Comparison of ENCODE assay signal across 8 mouse cellular contexts in the genomic region with DNA sequence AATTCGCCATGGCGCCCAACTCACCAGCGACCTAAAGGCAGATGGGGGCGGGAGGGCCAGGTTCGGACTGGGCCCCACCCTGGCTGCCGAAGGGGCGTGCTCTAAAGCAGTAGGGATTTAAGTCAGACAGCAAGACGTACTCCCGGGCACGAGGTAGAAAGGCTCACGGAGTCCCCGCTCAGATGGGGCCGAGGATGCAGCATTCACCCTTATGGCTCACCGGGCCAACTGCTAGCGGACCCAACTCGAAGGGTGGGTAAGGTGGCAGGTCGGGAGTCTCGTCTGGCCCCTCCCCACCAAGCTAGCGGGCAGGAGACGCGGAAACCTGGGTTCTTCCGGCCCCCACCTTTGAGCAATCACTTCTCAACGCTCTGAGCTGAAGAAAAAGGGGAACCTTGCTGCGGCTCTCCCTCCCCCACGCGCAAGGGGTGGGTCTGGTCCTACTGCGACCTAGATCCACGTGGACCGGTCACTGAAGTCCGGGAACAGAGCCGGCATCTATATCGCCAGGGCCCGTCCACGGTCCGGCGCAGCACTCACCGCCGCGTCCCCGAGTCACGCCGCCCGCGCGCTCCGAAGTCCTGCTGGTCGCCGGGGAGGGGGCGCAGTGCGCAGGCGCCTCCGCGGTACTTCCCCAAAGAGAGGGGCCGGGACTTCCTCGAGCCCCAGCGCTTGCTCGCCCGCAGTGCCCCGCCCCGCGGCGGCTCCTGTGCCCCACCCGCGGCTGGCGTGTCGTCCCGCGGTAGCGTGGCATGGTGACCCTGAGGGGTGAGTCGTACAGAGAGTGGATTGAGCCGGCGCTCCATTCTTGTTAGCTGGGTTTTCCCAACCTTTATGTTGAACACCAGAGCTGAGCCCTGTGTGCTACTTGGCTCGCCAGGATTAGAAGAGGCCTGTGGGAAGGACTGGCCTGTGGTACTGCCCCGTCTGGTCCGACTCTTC. TPM values are rescaled to one million over a fixed set of nuclear protein-coding genes. Genes with fewer than 3 reads are reported as not detected.
A peak's percentile ranks its signal among the peaks of the same experiment; 100 is the strongest.
DNase-seq lines count a peak whose midpoint lies in the region; ATAC-seq and TF ChIP-seq lines count a peak whose summit lies in the region.

A gene (minus strand): TSS at position 639 of the 942 bp plus-strand sequence.

- peak within 1 kb of the TSS; percentile 80 for H3K9ac ChIP-seq in forebrain, embryonic 12.5 days
- peak within 1 kb of the TSS; percentile 82 for H3K9ac ChIP-seq in heart, embryonic 16.5 days (ENCODE audit: low read length)
- H3K9ac ChIP-seq in liver, postnatal 0 days (replicated peaks), result peak within 1 kb of the TSS; percentile 70
- H3K9ac ChIP-seq in neural tube, embryonic 13.5 days, result peak within 1 kb of the TSS; percentile 89

- H3K36me3 ChIP-seq in forebrain, embryonic 12.5 days (replicated peaks), result peaks cover 15% of the 10 kb centered on the region
- H3K36me3 ChIP-seq in heart, embryonic 16.5 days (ENCODE audit: control insufficient read depth, insufficient read depth), result peaks cover 6% of the 10 kb centered on the region; the same call in 1 of the 2 replicates
- H3K36me3 ChIP-seq in liver, postnatal 0 days (replicated peaks; ENCODE audit: insufficient read depth, low read length), result no peaks in the 10 kb centered on the region
- H3K36me3 ChIP-seq in neural tube, embryonic 13.5 days, result peaks cover 11% of the 10 kb centered on the region

- peaks cover 10% of the 10 kb centered on the region; the same call in 1 of the 2 replicates for H3K27me3 ChIP-seq in forebrain, embryonic 12.5 days
- no peaks in the 10 kb centered on the region for H3K27me3 ChIP-seq in heart, embryonic 16.5 days (ENCODE audit: control insufficient read depth, insufficient read depth, low read length)
- no peaks in the 10 kb centered on the region for H3K27me3 ChIP-seq in liver, postnatal 0 days (ENCODE audit: insufficient read depth, low read length)
- H3K27me3 ChIP-seq in neural tube, embryonic 13.5 days, result no peaks in the 10 kb centered on the region

- H3K9me3 ChIP-seq in forebrain, embryonic 12.5 days, result no peaks in the 10 kb centered on the region
- H3K9me3 ChIP-seq in heart, embryonic 16.5 days (replicated peaks; ENCODE audit: control insufficient read depth, low read length), result no peaks in the 10 kb centered on the region
- no peaks in the 10 kb centered on the region for H3K9me3 ChIP-seq in liver, postnatal 0 days (ENCODE audit: low read length)
- H3K9me3 ChIP-seq in neural tube, embryonic 13.5 days, result no peaks in the 10 kb centered on the region

- no peak for TF ChIP-seq EP300 in liver, postnatal 0 days (IDR thresholded peaks at IDR 0.05; ENCODE audit: low read depth)

- H3K4me2 ChIP-seq in forebrain, embryonic 12.5 days, result peak within 1 kb of the TSS; percentile 85
- H3K4me2 ChIP-seq in heart, embryonic 16.5 days (ENCODE audit: low read depth, low read length), result peak within 1 kb of the TSS; percentile 96
- H3K4me2 ChIP-seq in liver, postnatal 0 days (ENCODE audit: low read depth, low read length), result peak within 1 kb of the TSS; percentile 91
- peak within 1 kb of the TSS; percentile 94 for H3K4me2 ChIP-seq in neural tube, embryonic 13.5 days

- TF ChIP-seq CTCF in liver, postnatal 0 days (IDR thresholded peaks at IDR 0.05; ENCODE audit: low read depth), result no peak

- WGBS in forebrain, embryonic 12.5 days, result under 1% methylated on average over 69 of the region's 75 CpGs
- WGBS in heart, embryonic 16.5 days, result under 1% methylated on average over 75 of the region's 75 CpGs
- WGBS in liver, postnatal 0 days (ENCODE audit: insufficient replicate concordance), result under 1% methylated on average over 65 of the region's 75 CpGs
- under 1% methylated on average over 71 of the region's 75 CpGs for WGBS in neural tube, embryonic 13.5 days

- H3K4me3 ChIP-seq in brown adipose tissue, adult 24 weeks (ENCODE audit: insufficient read depth, low read depth, low read length), result peak within 1 kb of the TSS; percentile 90
- H3K4me3 ChIP-seq in forebrain, embryonic 12.5 days (replicated peaks), result peak within 1 kb of the TSS; percentile 72
- peak within 1 kb of the TSS; percentile 76 for H3K4me3 ChIP-seq in heart, embryonic 16.5 days (ENCODE audit: low read length)
- H3K4me3 ChIP-seq in liver, postnatal 0 days (ENCODE audit: low read depth, low read length), result peak within 1 kb of the TSS; percentile 58
- H3K4me3 ChIP-seq in neural tube, embryonic 13.5 days, result peak within 1 kb of the TSS; percentile 67

- H3K27ac ChIP-seq in brown adipose tissue, adult 24 weeks (replicated peaks; ENCODE audit: low read depth, low read length), result peak within 1 kb of the TSS; percentile 73
- peak within 1 kb of the TSS; percentile 59 for H3K27ac ChIP-seq in forebrain, embryonic 12.5 days
- peak within 1 kb of the TSS; percentile 57 for H3K27ac ChIP-seq in heart, embryonic 16.5 days (ENCODE audit: low read length)
- peak within 1 kb of the TSS; percentile 78 for H3K27ac ChIP-seq in liver, postnatal 0 days (ENCODE audit: low read depth)
- H3K27ac ChIP-seq in neural tube, embryonic 13.5 days (replicated peaks), result peak within 1 kb of the TSS; percentile 46

- H3K4me1 ChIP-seq in brown adipose tissue, adult 24 weeks (ENCODE audit: control insufficient read depth, insufficient read depth, insufficient read length, low read length), result peaks cover 4% of the 10 kb centered on the region
- peaks cover 16% of the 10 kb centered on the region for H3K4me1 ChIP-seq in forebrain, embryonic 12.5 days
- peaks cover 3% of the 10 kb centered on the region; the same call in 1 of the 2 replicates for H3K4me1 ChIP-seq in heart, embryonic 16.5 days (ENCODE audit: control insufficient read depth, insufficient read depth, low read length)
- H3K4me1 ChIP-seq in liver, postnatal 0 days (ENCODE audit: insufficient read depth), result peaks cover 9% of the 10 kb centered on the region; the same call in 1 of the 2 replicates
- peaks cover 21% of the 10 kb centered on the region for H3K4me1 ChIP-seq in neural tube, embryonic 13.5 days (replicated peaks)

- peak; percentile 78 to 85 for DNase-seq in kidney, postnatal 36 days
- peak; percentile 78 for DNase-seq in liver, postnatal 0 days
- peak; percentile 77 for DNase-seq in testis, postnatal 10 days (ENCODE audit: low spot score)

- ATAC-seq in CD4-positive, CD25-positive, alpha-beta regulatory T cell, adult 4 months, result peak; percentile 88
- ATAC-seq in forebrain, embryonic 12.5 days (ENCODE audit: low FRiP score), result peak; percentile 87
- peak; percentile 88 for ATAC-seq in heart, embryonic 16.5 days (replicated peaks; ENCODE audit: extremely low read depth, insufficient read depth, low FRiP score)
- peak; percentile 75 for ATAC-seq in liver, postnatal 0 days
- peak; percentile 85 for ATAC-seq in neural tube, embryonic 13.5 days (ENCODE audit: low read depth)

RNA-seq across cellular contexts. Expression of the gene that starts here (rescaled TPM):
- polyA plus RNA-seq in CD4-positive, CD25-positive, alpha-beta regulatory T cell, adult 4 months (2017; shearing (Covaris generic)), result 100 to 1,000 TPM; 174 to 198 TPM
- polyA plus RNA-seq in brown adipose tissue, adult 24 weeks (2012; ENCODE audit: insufficient read depth, insufficient read length, missing spikeins), result 27.0 and 27.9 TPM in 2 replicates
- polyA plus RNA-seq in forebrain, embryonic 12.5 days (2016; fragmentation: Nextera tagmentation; extraction: Ambion mirVana), result 47.5 and 47.6 TPM in 2 replicates
- polyA plus RNA-seq in heart, embryonic 16.5 days (2015; fragmentation: Nextera tagmentation; extraction: Ambion mirVana), result 34.5 and 40.2 TPM in 2 replicates
- 18.6 and 20.5 TPM in 2 replicates for polyA plus RNA-seq in liver, postnatal 0 days (2015; fragmentation: Nextera tagmentation; extraction: Ambion mirVana)
- 42.7 and 49.2 TPM in 2 replicates for polyA plus RNA-seq in neural tube, embryonic 13.5 days (2015; fragmentation: Nextera tagmentation; extraction: Ambion mirVana)

Comparison
In these comparisons a context has a peak if more than half of its experiments do, and no peak if none do; other contexts are left out.
1. Peak in every context shown above with its lines: DNase-seq, ATAC-seq, H3K4me3 ChIP-seq and H3K27ac ChIP-seq.